Mouse (Mus musculus) ES-E14 (cell line): ENCODE results near the gene Znrf4. TPM values are rescaled to one million over a fixed set of nuclear protein-coding genes. Genes with fewer than 3 reads are reported as not detected.
A peak's percentile ranks its signal among the peaks of the same experiment; 100 is the strongest.

Experiments used
- DNase-seq: peaks from one replicate; pipeline ENCODE4 v3.0.0-alpha.2; 2013; ENCODE audit warnings: low read depth, low spot score
- H3K27ac ChIP-seq: 2 replicates; pipeline ENCODE4 v1.5.1; 2012; ENCODE audit warnings: low read depth, mild to moderate bottlenecking, low read length, moderate library complexity, mixed read lengths; ENCODE audit not compliant: poor library complexity, insufficient read depth, severe bottlenecking
- H3K36me3 ChIP-seq: 2 replicates; pipeline ENCODE4 v1.6.1; 2012; ENCODE audit warnings: mild to moderate bottlenecking, low read length, moderate library complexity, mixed read lengths; ENCODE audit not compliant: control insufficient read depth, poor library complexity, insufficient read depth, severe bottlenecking
- H3K4me1 ChIP-seq, 2 experiments: fragments of 150-350 bp in 1 of 2; sonication (generic) in 1 of 2; 2 replicates each; pipeline ENCODE4 v1.6.1; 2012; ENCODE audit warnings: low read length in 2 of 2, mild to moderate bottlenecking in 1 of 2, mixed read lengths in 1 of 2; ENCODE audit not compliant: control insufficient read depth in 2 of 2, insufficient read depth in 2 of 2, poor library complexity in 1 of 2
- H3K4me3 ChIP-seq, 2 experiments: fragments of 150-350 bp in 1 of 2; sonication (generic) in 1 of 2; 2 replicates each; pipeline ENCODE4 v1.5.1; 2012; ENCODE audit warnings: low read length in 2 of 2, low read depth in 1 of 2, mild to moderate bottlenecking in 1 of 2, mixed read lengths in 1 of 2; ENCODE audit not compliant: insufficient read depth in 1 of 2, poor library complexity in 1 of 2, severe bottlenecking in 1 of 2
- H3K9ac ChIP-seq: 2 replicates; pipeline ENCODE4 v1.6.1; 2012; ENCODE audit warnings: low read depth, mild to moderate bottlenecking, low read length, mixed read lengths; ENCODE audit not compliant: poor library complexity, insufficient read depth, severe bottlenecking
- H3K9me3 ChIP-seq: fragments of 150-350 bp; sonication (generic); 2 replicates; pipeline ENCODE4 v1.6.1; 2012; ENCODE audit warnings: low read depth, mild to moderate bottlenecking, low read length; ENCODE audit not compliant: control insufficient read depth, insufficient read depth
- CHD2 ChIP-seq: IDR thresholded peaks from 2 replicates; pipeline ENCODE4 v1.6.1; 2014; ENCODE audit warnings: mild to moderate bottlenecking, low read depth, low read length, inconsistent platforms
- HCFC1 ChIP-seq: IDR thresholded peaks from 2 replicates; pipeline ENCODE4 v1.6.1; 2012; ENCODE audit warnings: low read length, inconsistent platforms, borderline replicate concordance; ENCODE audit not compliant: insufficient read depth
- MAFK ChIP-seq: IDR thresholded peaks from 2 replicates; pipeline ENCODE4 v1.6.1; 2014; ENCODE audit warnings: mild to moderate bottlenecking, low read depth, low read length, inconsistent platforms; ENCODE audit not compliant: insufficient read depth
- ZC3H11A ChIP-seq: IDR thresholded peaks from 2 replicates; pipeline ENCODE4 v1.6.1; 2012; ENCODE audit warnings: low read depth, mild to moderate bottlenecking, inconsistent platforms, low read length, borderline replicate concordance
- ZNF384 ChIP-seq: IDR thresholded peaks from 2 replicates; pipeline ENCODE4 v1.6.1; 2012; ENCODE audit warnings: low read depth, low read length, inconsistent platforms
- in situ Hi-C, 2 experiments: fragments of 600-800 bp; cut with MboI; formaldehyde crosslinking; loops; one replicate each; pipeline ENCODE4 v1.15.1; 2025; ENCODE audit warnings: low sequenced_read_pairs in 2 of 2, inconsistent platforms in 1 of 2; ENCODE audit not compliant: unreplicated experiment in 2 of 2
- total RNA-seq: library from RNA; depleted of rRNA; stranded (reverse); fragments of 300-350 nt; gene quantifications from 2 replicates; pipeline ENCODE4 v1.2.3, GENCODE M21; 2012

Znrf4 gene
- total RNA-seq, 1 experiment = not detected

DNA sequence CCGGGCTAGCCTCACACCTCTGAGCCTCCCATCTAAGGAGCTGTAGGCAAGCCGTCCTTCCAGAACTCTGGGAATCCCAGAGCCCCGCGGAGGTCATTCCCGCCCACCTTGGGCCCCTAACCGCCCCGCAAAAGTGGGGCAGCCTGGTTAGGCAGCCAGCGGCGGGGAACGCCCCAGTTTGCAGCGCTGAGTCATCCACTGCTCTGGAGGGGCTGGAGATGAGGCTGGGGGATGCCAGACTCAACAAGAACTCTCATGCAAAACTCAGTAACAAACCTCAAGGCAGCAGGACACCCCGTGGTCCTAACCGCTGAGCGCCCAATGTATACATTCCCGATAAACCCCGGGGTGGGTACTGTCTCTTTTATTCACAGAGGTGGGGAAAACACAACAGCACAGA is 40.1 kb downstream of the Znrf4 start:
- Histone ChIP-seq H3K4me1 (peaks cover 1 to 53% of the 10 kb centered on the region in 2 experiments; a peak in 3 of 4 replicates), H3K27ac (no peak overlapping the region), H3K4me3 (peak overlapping the region in 1 of 2 experiments; percentile 3; a peak in 1 of 4 replicates), H3K9ac (no peak overlapping the region), H3K9me3 (no peaks in the 10 kb centered on the region), H3K36me3 (peaks cover 2% of the 10 kb centered on the region; the same call in 1 of the 2 replicates)
- in situ Hi-C loops = no loop called here
- no peak for TF ChIP-seq MAFK
- TF ChIP-seq ZC3H11A = no peak
- no peak for TF ChIP-seq ZNF384
- TF ChIP-seq HCFC1 = no peak
- no peak for TF ChIP-seq CHD2
- DNase-seq = no peak

DNA sequence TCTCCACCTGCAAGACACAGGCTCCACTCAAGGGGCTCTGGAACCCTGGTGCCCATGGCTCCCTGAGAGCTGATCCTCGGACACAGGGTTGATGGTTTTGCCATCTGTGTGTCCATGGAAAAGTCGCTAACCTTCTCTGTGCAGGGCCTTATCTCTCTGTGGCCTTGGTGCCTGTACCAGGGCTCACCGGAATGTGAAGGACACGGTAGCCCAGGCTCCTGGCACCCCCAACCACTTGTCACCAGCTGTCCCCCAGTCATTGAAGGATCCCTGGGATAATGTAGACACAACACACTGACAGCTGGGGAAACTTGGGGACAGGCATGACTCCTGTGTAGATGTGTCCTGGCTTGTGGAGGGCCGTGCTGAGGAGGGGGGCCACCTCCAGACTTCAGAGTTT is 41.1 kb downstream of the Znrf4 start:
- Histone ChIP-seq H3K9ac (no peak overlapping the region), H3K4me1 (peaks cover 1 to 55% of the 10 kb centered on the region in 2 experiments; a peak in 3 of 4 replicates), H3K4me3 (no peak overlapping the region), H3K27ac (no peak overlapping the region), H3K36me3 (peaks cover 2% of the 10 kb centered on the region; the same call in 1 of the 2 replicates), H3K9me3 (no peaks in the 10 kb centered on the region)
- in situ Hi-C loops = no loop called here
- no peak for DNase-seq
- TF ChIP-seq ZNF384 (no peak), CHD2 (no peak), MAFK (no peak), ZC3H11A (no peak), HCFC1 (no peak)

DNA sequence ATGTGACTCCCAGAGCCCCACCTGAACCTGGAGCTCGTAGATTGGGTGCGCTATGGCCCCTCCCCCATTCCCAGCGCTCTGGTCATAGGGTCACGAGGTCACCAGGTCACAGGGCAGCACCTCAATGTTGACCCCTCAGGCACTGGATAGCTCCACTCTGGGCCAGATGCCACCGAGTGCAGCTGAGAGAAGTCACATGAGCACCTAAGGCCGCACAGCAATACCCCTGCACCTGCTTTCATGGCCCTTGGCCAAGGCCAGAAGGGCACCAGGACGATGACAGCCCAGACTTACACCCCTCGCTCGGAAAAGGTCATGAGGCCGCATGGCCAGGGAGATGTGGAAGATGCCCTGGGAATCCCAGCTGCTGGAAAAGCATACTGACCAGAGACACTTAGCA is 41.7 kb downstream of the Znrf4 start:
- Histone ChIP-seq H3K9me3 (no peaks in the 10 kb centered on the region), H3K9ac (no peak overlapping the region), H3K4me1 (peaks cover 1 to 55% of the 10 kb centered on the region in 2 experiments; a peak in 3 of 4 replicates), H3K27ac (no peak overlapping the region), H3K36me3 (peaks cover 2% of the 10 kb centered on the region; the same call in 1 of the 2 replicates), H3K4me3 (peak overlapping the region; percentile 35 to 49; a peak in 1 of 4 replicates)
- no peak for DNase-seq
- TF ChIP-seq ZC3H11A = no peak
- TF ChIP-seq ZNF384 = no peak
- no peak for TF ChIP-seq HCFC1
- TF ChIP-seq CHD2 = no peak
- no peak for TF ChIP-seq MAFK
- in situ Hi-C loops = no loop called here

DNA sequence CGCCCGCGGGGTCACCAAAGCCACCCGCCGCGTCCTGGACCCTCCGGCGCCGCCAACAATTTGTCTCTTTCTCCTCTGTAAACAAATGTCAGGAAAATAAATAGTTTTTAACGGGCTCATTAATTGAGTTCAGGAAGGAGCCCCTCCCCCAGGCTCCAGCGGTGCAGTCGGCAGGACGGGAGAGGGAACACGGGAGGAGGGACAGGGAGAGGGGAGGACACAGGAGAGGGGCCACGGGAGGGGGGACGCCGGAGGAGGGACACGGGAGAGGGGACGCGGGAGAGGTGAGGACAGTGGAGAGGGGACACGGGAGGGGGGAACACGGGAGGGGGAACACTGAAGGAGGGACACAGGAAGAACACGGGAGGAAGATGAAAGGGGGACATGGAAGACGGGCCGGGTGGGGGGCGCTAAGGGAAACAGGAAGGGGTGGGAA is 42.2 kb downstream of the Znrf4 start:
- H3K9ac ChIP-seq = peak overlapping the region; percentile 31; the same call in 1 of the 2 replicates

More for the DNA sequence above, 42.2 kb downstream of the Znrf4 start:
- DNase-seq = no peak
- Histone ChIP-seq H3K9me3 (no peaks in the 10 kb centered on the region), H3K36me3 (peaks cover 2% of the 10 kb centered on the region; the same call in 1 of the 2 replicates), H3K4me1 (peaks cover 1 to 55% of the 10 kb centered on the region in 2 experiments; a peak in 3 of 4 replicates), H3K27ac (no peak overlapping the region), H3K4me3 (peak overlapping the region; percentile 35 to 49)
- in situ Hi-C loops = no loop called here
- TF ChIP-seq ZC3H11A (no peak), MAFK (no peak), CHD2 (no peak), HCFC1 (no peak), ZNF384 (no peak)
